Mouse (Mus musculus): ENCODE measurements around the gene Cntn4.

DNA sequence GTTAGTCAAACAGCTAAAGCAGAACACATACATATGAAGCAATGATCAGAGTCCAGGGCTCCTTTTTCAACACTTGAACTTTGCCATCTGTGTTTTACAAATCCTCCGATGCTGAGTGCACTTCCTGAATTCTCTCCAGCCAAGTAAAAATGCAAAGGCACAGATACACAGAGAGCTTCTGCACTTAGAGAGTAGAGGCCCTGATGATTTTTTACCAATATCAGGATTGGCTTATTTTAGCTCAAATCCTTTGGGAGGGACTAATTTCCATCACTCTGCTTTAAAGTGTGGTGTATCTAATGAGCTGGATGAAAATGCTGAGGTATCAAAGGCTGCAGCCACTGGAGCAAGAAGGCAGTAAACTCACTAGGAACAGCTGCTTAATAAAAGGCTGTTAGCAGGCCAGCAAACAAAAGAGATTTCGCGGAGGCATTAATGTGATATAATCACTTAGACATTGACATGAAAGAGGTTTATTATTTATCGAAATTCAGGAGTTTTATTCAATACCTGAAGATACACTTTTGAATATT is 400.7 kb downstream of the Cntn4 start:
- no peak for TF ChIP-seq CTCF (IDR thresholded peaks at IDR 0.05; ENCODE audit: low read depth)
- TF ChIP-seq EP300 (IDR thresholded peaks at IDR 0.05; ENCODE audit: low read depth), result no peak

Data from liver, embryonic 14.5 days (tissue).